Mouse (Mus musculus) heart, embryonic 16.5 days (tissue): ENCODE measurements at regions not wholly inside any gene's neighbourhood (a gene's known extent, or its start where the extent isn't known, plus 50 kb on each side); places are given as distances from the start of the nearest gene placed in this dataset.
A peak's percentile ranks its signal among the peaks of the same experiment; 100 is the strongest.

ENCODE experiments used
- ATAC-seq: fragments of 200-750 bp; cut with Nextera tagmentation; replicated peaks from 2 replicates; pipeline ENCODE4 v1.8.0; 2017; ENCODE audit warnings: moderate number of reproducible peaks; ENCODE audit not compliant: insufficient read depth, low FRiP score; ENCODE audit errors: extremely low read depth
- H3K27ac ChIP-seq: fragments of 300-500 bp; sonication (generic); 2 replicates; pipeline ENCODE4 v1.5.1; 2014; ENCODE audit warnings: mild to moderate bottlenecking, low read length, control low read depth, moderate library complexity
- H3K27me3 ChIP-seq: fragments of 300-500 bp; sonication (generic); 2 replicates; pipeline ENCODE4 v1.6.1; 2014; ENCODE audit warnings: low read length, mixed read lengths; ENCODE audit not compliant: control insufficient read depth, insufficient read depth
- H3K36me3 ChIP-seq: fragments of 300-500 bp; sonication (generic); 2 replicates; pipeline ENCODE4 v1.6.1; 2014; ENCODE audit not compliant: control insufficient read depth, insufficient read depth
- H3K4me1 ChIP-seq: fragments of 300-500 bp; sonication (generic); 2 replicates; pipeline ENCODE4 v1.6.1; 2014; ENCODE audit warnings: low read length, mixed read lengths; ENCODE audit not compliant: control insufficient read depth, insufficient read depth
- H3K4me2 ChIP-seq: fragments of 300-500 bp; sonication (generic); 2 replicates; pipeline ENCODE4 v1.6.1; 2014; ENCODE audit warnings: low read depth, mild to moderate bottlenecking, control low read depth, low read length
- H3K4me3 ChIP-seq: fragments of 300-500 bp; sonication (generic); 2 replicates; pipeline ENCODE4 v1.5.1; 2014; ENCODE audit warnings: mild to moderate bottlenecking, control low read depth, low read length
- H3K9ac ChIP-seq: fragments of 300-500 bp; sonication (generic); 2 replicates; pipeline ENCODE4 v1.6.1; 2014; ENCODE audit warnings: low read length, control low read depth
- H3K9me3 ChIP-seq: fragments of 300-500 bp; sonication (generic); replicated peaks from 2 replicates; pipeline ENCODE4 v1.6.1; 2016; ENCODE audit warnings: low read length; ENCODE audit not compliant: control insufficient read depth
- WGBS: fragments of 180-500 bp; shearing (Covaris S2); extraction: QIAGEN DNeasy Blood & Tissue Kit; methylation state at CpG from one replicate; pipeline ENCODE4 v1.1.7; 2014; 5-methylcytosine and 5-hydroxymethylcytosine counted together

- WGBS, result 73% methylated on average over 11 of the region's 11 CpGs
Observed at GRCm38 (mm10) chr13:113508124-113508728, 110.1 kb downstream of the Snx18 start.

GRCm38 (mm10) chr13:113502528-113502927, 115.8 kb downstream of the Snx18 start:
- WGBS, result 86% methylated on average over 6 of the region's 6 CpGs
- Histone ChIP-seq H3K9ac (no peak overlapping the region), H3K36me3 (no peaks in the 10 kb centered on the region), H3K4me3 (no peak overlapping the region), H3K4me2 (no peak overlapping the region), H3K4me1 (0 out of 2 replicates have a peak, but pooled peaks cover 2% of the 10 kb centered on the region), H3K27ac (no peak overlapping the region), H3K9me3 (no peaks in the 10 kb centered on the region; the same call in 1 of the 2 replicates), H3K27me3 (no peaks in the 10 kb centered on the region)
- no peak for ATAC-seq

More at GRCm38 (mm10) chr13:113508124-113508728, 110.1 kb downstream of the Snx18 start:
- Histone ChIP-seq H3K4me3 (no peak overlapping the region), H3K27ac (no peak overlapping the region), H3K9me3 (no peaks in the 10 kb centered on the region; the same call in 1 of the 2 replicates), H3K27me3 (no peaks in the 10 kb centered on the region), H3K4me2 (no peak overlapping the region), H3K9ac (no peak overlapping the region), H3K4me1 (peaks cover 15% of the 10 kb centered on the region), H3K36me3 (no peaks in the 10 kb centered on the region)
- ATAC-seq, result no peak

GRCm38 (mm10) chr13:113502059-113502458, 116.3 kb downstream of the Snx18 start:
- H3K4me2 ChIP-seq, result no peak overlapping the region
- no peak for ATAC-seq
- H3K9me3 ChIP-seq, result no peaks in the 10 kb centered on the region; the same call in 1 of the 2 replicates
- no peaks in the 10 kb centered on the region for H3K27me3 ChIP-seq
- H3K36me3 ChIP-seq, result no peaks in the 10 kb centered on the region
- 0 out of 2 replicates have a peak, but pooled peaks cover 2% of the 10 kb centered on the region for H3K4me1 ChIP-seq
- H3K4me3 ChIP-seq, result no peak overlapping the region
- no peak overlapping the region for H3K9ac ChIP-seq
- WGBS, result 57% methylated on average over 3 of the region's 3 CpGs
- no peak overlapping the region for H3K27ac ChIP-seq

GRCm38 (mm10) chr13:113500373-113500990, 117.9 kb downstream of the Snx18 start:
- Histone ChIP-seq H3K27me3 (no peaks in the 10 kb centered on the region), H3K4me1 (0 out of 2 replicates have a peak, but pooled peaks cover 2% of the 10 kb centered on the region), H3K4me2 (no peak overlapping the region), H3K36me3 (no peaks in the 10 kb centered on the region), H3K27ac (no peak overlapping the region), H3K9me3 (no peaks in the 10 kb centered on the region; the same call in 1 of the 2 replicates), H3K4me3 (no peak overlapping the region), H3K9ac (no peak overlapping the region)
- WGBS, result 64% methylated on average over 3 of the region's 3 CpGs
- ATAC-seq, result no peak

- Histone ChIP-seq H3K9me3 (no peaks in the 10 kb centered on the region; the same call in 1 of the 2 replicates), H3K4me3 (no peak overlapping the region), H3K4me1 (0 out of 2 replicates have a peak, but pooled peaks cover 4% of the 10 kb centered on the region), H3K36me3 (no peaks in the 10 kb centered on the region), H3K4me2 (no peak overlapping the region), H3K27ac (no peak overlapping the region), H3K9ac (no peak overlapping the region), H3K27me3 (no peaks in the 10 kb centered on the region)
- 72% methylated on average over 6 of the region's 6 CpGs for WGBS
- ATAC-seq, result no peak
Observed at GRCm38 (mm10) chr13:113499079-113499710, 119.2 kb downstream of the Snx18 start.

- H3K9ac ChIP-seq, result no peak overlapping the region
- no peaks in the 10 kb centered on the region for H3K9me3 ChIP-seq
- peak overlapping the region; percentile 33; the same call in 1 of the 2 replicates for H3K27ac ChIP-seq
- no peaks in the 10 kb centered on the region for H3K27me3 ChIP-seq
- H3K4me2 ChIP-seq, result no peak overlapping the region
- ATAC-seq, result no peak
- 0 out of 2 replicates have a peak, but pooled peaks cover 4% of the 10 kb centered on the region for H3K4me1 ChIP-seq
- 47% methylated on average over 5 of the region's 5 CpGs for WGBS
- H3K36me3 ChIP-seq, result no peaks in the 10 kb centered on the region
- no peak overlapping the region for H3K4me3 ChIP-seq
Observed at GRCm38 (mm10) chr13:113495595-113496285, 122.6 kb downstream of the Snx18 start.

GRCm38 (mm10) chr13:113495136-113495535, 123.2 kb downstream of the Snx18 start:
- H3K4me2 ChIP-seq, result no peak overlapping the region
- no peaks in the 10 kb centered on the region for H3K9me3 ChIP-seq
- ATAC-seq, result no peak
- H3K4me1 ChIP-seq, result 0 out of 2 replicates have a peak, but pooled peaks cover 8% of the 10 kb centered on the region
- H3K36me3 ChIP-seq, result no peaks in the 10 kb centered on the region
- H3K4me3 ChIP-seq, result no peak overlapping the region
- H3K9ac ChIP-seq, result no peak overlapping the region
- 76% methylated on average over 3 of the region's 3 CpGs for WGBS
- no peak overlapping the region for H3K27ac ChIP-seq
- H3K27me3 ChIP-seq, result no peaks in the 10 kb centered on the region

GRCm38 (mm10) chr13:113494688-113495087, 123.7 kb downstream of the Snx18 start:
- no peaks in the 10 kb centered on the region for H3K36me3 ChIP-seq
- H3K27me3 ChIP-seq, result no peaks in the 10 kb centered on the region
- WGBS, result 75% methylated on average over 5 of the region's 5 CpGs
- no peak overlapping the region for H3K27ac ChIP-seq
- H3K4me3 ChIP-seq, result no peak overlapping the region
- H3K4me2 ChIP-seq, result no peak overlapping the region
- no peak overlapping the region for H3K9ac ChIP-seq
- no peak for ATAC-seq
- no peaks in the 10 kb centered on the region for H3K9me3 ChIP-seq
- H3K4me1 ChIP-seq, result 0 out of 2 replicates have a peak, but pooled peaks cover 7% of the 10 kb centered on the region
